In genomic region chr13:55420018-55420932, GRCm38 (mm10) we compare ENCODE assay signal across 9 mouse cellular contexts. TPM values are rescaled to one million over a fixed set of nuclear protein-coding genes. Genes with fewer than 3 reads are reported as not detected.
DNase-seq lines count a peak whose midpoint lies in the region; ATAC-seq and TF ChIP-seq lines count a peak whose summit lies in the region.
"Had no signal": no experiment of that assay in that cellular context is flagged by ENCODE, and none has a peak within 500 bp of the region (broad histone marks: within the 10 kb centered on the region; RNA-seq: fewer than 3 reads in every experiment).

No protein-coding gene starts in this region.

- no peaks in the 10 kb centered on the region for H3K36me3 ChIP-seq in heart, embryonic 12.5 days
- H3K36me3 ChIP-seq in E14TG2a.4 (ENCODE audit: insufficient read depth, low read length), result no peaks in the 10 kb centered on the region
- H3K36me3 ChIP-seq in forebrain, embryonic 16.5 days (ENCODE audit: control insufficient read depth, insufficient read depth), result no peaks in the 10 kb centered on the region
- H3K36me3 ChIP-seq in liver, embryonic 15.5 days (replicated peaks), result no peaks in the 10 kb centered on the region

- 22% methylated on average over 51 of the region's 51 CpGs for WGBS in heart, embryonic 12.5 days
- WGBS in forebrain, embryonic 16.5 days, result 35% methylated on average over 51 of the region's 51 CpGs
- WGBS in liver, embryonic 15.5 days (ENCODE audit: insufficient replicate concordance), result 24% methylated on average over 51 of the region's 51 CpGs

- H3K9me3 ChIP-seq in heart, embryonic 12.5 days (replicated peaks), result no peaks in the 10 kb centered on the region
- no peaks in the 10 kb centered on the region for H3K9me3 ChIP-seq in E14TG2a.4 (ENCODE audit: low read length)
- no peaks in the 10 kb centered on the region for H3K9me3 ChIP-seq in forebrain, embryonic 16.5 days (ENCODE audit: control insufficient read depth, low read length)
- no peaks in the 10 kb centered on the region for H3K9me3 ChIP-seq in liver, embryonic 15.5 days (replicated peaks)

- no peak for DNase-seq in heart, adult 18-20 months
- no peak for DNase-seq in urinary bladder, adult 2 months (ENCODE audit: low spot score)
- no peak for DNase-seq in spleen, postnatal 36 days (ENCODE audit: low spot score in 2 of 2)
- DNase-seq in ovary, postnatal 10 days (ENCODE audit: low spot score), result no peak

- H3K9ac ChIP-seq in heart, embryonic 12.5 days, result no peak overlapping the region
- H3K9ac ChIP-seq in forebrain, embryonic 16.5 days (replicated peaks; ENCODE audit: low read depth, low read length), result no peak overlapping the region
- no peak overlapping the region for H3K9ac ChIP-seq in liver, embryonic 15.5 days

- TF ChIP-seq CTCF in E14TG2a.4 (conservative IDR thresholded peaks at IDR 0.05; ENCODE audit: low read length), result no peak

- peaks cover 9% of the 10 kb centered on the region; the same call in 1 of the 2 replicates for H3K4me1 ChIP-seq in heart, embryonic 12.5 days (replicated peaks)
- H3K4me1 ChIP-seq in E14TG2a.4 (replicated peaks; ENCODE audit: low read depth, low read length), result peaks cover 41% of the 10 kb centered on the region
- H3K4me1 ChIP-seq in forebrain, embryonic 16.5 days (replicated peaks; ENCODE audit: control insufficient read depth, insufficient read depth, low read length), result peaks cover 7% of the 10 kb centered on the region
- H3K4me1 ChIP-seq in liver, embryonic 15.5 days (replicated peaks), result peaks cover 29% of the 10 kb centered on the region

- H3K27ac ChIP-seq in heart, embryonic 12.5 days (ENCODE audit: poor library complexity, severe bottlenecking), result no peak overlapping the region
- H3K27ac ChIP-seq in forebrain, embryonic 16.5 days (ENCODE audit: low read length), result no peak overlapping the region
- no peak overlapping the region for H3K27ac ChIP-seq in liver, embryonic 15.5 days (replicated peaks)

- peak overlapping the region; percentile 38 for H3K4me2 ChIP-seq in heart, embryonic 12.5 days
- H3K4me2 ChIP-seq in forebrain, embryonic 16.5 days (ENCODE audit: low read length), result peak overlapping the region; percentile 40; the same call in 1 of the 2 replicates
- peak overlapping the region; percentile 7; the same call in 1 of the 2 replicates for H3K4me2 ChIP-seq in liver, embryonic 15.5 days

- 0 out of 2 replicates have a peak overlapping the region, but pooled peaks have one; percentile 10 for H3K4me3 ChIP-seq in heart, embryonic 12.5 days
- peak overlapping the region; percentile 71 for H3K4me3 ChIP-seq in E14TG2a.4 (replicated peaks; ENCODE audit: low read length)
- no peak overlapping the region for H3K4me3 ChIP-seq in forebrain, embryonic 16.5 days (replicated peaks; ENCODE audit: low read length)
- H3K4me3 ChIP-seq in liver, embryonic 15.5 days (replicated peaks), result no peak overlapping the region

- H3K27me3 ChIP-seq in heart, embryonic 12.5 days (replicated peaks), result peaks cover 65% of the 10 kb centered on the region
- H3K27me3 ChIP-seq in E14TG2a.4 (ENCODE audit: insufficient read depth, low read length), result peaks cover 67% of the 10 kb centered on the region
- peaks cover 33% of the 10 kb centered on the region for H3K27me3 ChIP-seq in forebrain, embryonic 16.5 days (replicated peaks; ENCODE audit: control insufficient read depth, insufficient read depth, low read length)
- H3K27me3 ChIP-seq in liver, embryonic 15.5 days, result peaks cover 67% of the 10 kb centered on the region

- no peak for ATAC-seq in heart, embryonic 12.5 days (ENCODE audit: insufficient number of reproducible peaks, low FRiP score)
- no peak for ATAC-seq in forebrain, embryonic 16.5 days
- peak; percentile 52; the same call in 1 of the 2 replicates for ATAC-seq in liver, embryonic 15.5 days (ENCODE audit: insufficient read depth)

RNA-seq across cellular contexts. Expression of gene Pfn3, which starts 5.2 kb away (rescaled TPM):
- polyA plus RNA-seq in heart, embryonic 12.5 days (2016; fragmentation: Nextera tagmentation; extraction: Ambion mirVana), result not detected in 2 replicates
- total RNA-seq in heart, adult 18-20 months (2021), result not detected
- 0.43 and 0.84 TPM in 2 replicates for polyA plus RNA-seq in forebrain, embryonic 16.5 days (2015; fragmentation: Nextera tagmentation; extraction: Ambion mirVana)
- polyA plus RNA-seq in liver, embryonic 15.5 days (2015; fragmentation: Nextera tagmentation; extraction: Ambion mirVana), result not detected in 2 replicates
- not detected in 2 replicates for polyA plus RNA-seq in urinary bladder, adult 2 months (2012; rRNA removed)
- polyA plus RNA-seq: large intestine, adult 2 months had no signal

RNA-seq across cellular contexts. Expression of gene F12, which starts 6.3 kb away (rescaled TPM):
- polyA plus RNA-seq in heart, embryonic 12.5 days (2016; fragmentation: Nextera tagmentation; extraction: Ambion mirVana), result 0.96 TPM in 1 of 2 replicates, not detected in the other
- not detected for total RNA-seq in heart, adult 18-20 months (2021)
- polyA plus RNA-seq in forebrain, embryonic 16.5 days (2015; fragmentation: Nextera tagmentation; extraction: Ambion mirVana), result not detected in 2 replicates
- 118 and 151 TPM in 2 replicates for polyA plus RNA-seq in liver, embryonic 15.5 days (2015; fragmentation: Nextera tagmentation; extraction: Ambion mirVana)
- 0.06 and 0.07 TPM in 2 replicates for polyA plus RNA-seq in urinary bladder, adult 2 months (2012; rRNA removed)

RNA-seq across cellular contexts. Expression of gene Slc34a1, which starts 22.3 kb away (rescaled TPM):
- not detected in 2 replicates for polyA plus RNA-seq in heart, embryonic 12.5 days (2016; fragmentation: Nextera tagmentation; extraction: Ambion mirVana)
- not detected for total RNA-seq in heart, adult 18-20 months (2021)
- polyA plus RNA-seq in forebrain, embryonic 16.5 days (2015; fragmentation: Nextera tagmentation; extraction: Ambion mirVana), result 0.27 TPM in 1 of 2 replicates, not detected in the other
- not detected in 2 replicates for polyA plus RNA-seq in liver, embryonic 15.5 days (2015; fragmentation: Nextera tagmentation; extraction: Ambion mirVana)
- polyA plus RNA-seq in urinary bladder, adult 2 months (2012; rRNA removed), result 0.44 and 0.52 TPM in 2 replicates

RNA-seq across cellular contexts. Expression of gene Grk6, which starts 24.6 kb away (rescaled TPM):
- 27.6 and 29.1 TPM in 2 replicates for polyA plus RNA-seq in heart, embryonic 12.5 days (2016; fragmentation: Nextera tagmentation; extraction: Ambion mirVana)
- total RNA-seq in heart, adult 18-20 months (2021), result 10 to 100 TPM; 13.9 to 17.1 TPM
- polyA plus RNA-seq in forebrain, embryonic 16.5 days (2015; fragmentation: Nextera tagmentation; extraction: Ambion mirVana), result 39.4 and 40.1 TPM in 2 replicates
- polyA plus RNA-seq in liver, embryonic 15.5 days (2015; fragmentation: Nextera tagmentation; extraction: Ambion mirVana), result 24.3 and 27.6 TPM in 2 replicates
- polyA plus RNA-seq in urinary bladder, adult 2 months (2012; rRNA removed), result 37.4 and 42.4 TPM in 2 replicates

RNA-seq across cellular contexts. Expression of gene Prr7, which starts 43.8 kb away (rescaled TPM):
- 0.41 TPM in 1 of 2 replicates, not detected in the other for polyA plus RNA-seq in heart, embryonic 12.5 days (2016; fragmentation: Nextera tagmentation; extraction: Ambion mirVana)
- total RNA-seq in heart, adult 18-20 months (2021), result under 1 TPM; 0.45 to 0.82 TPM
- 4.1 and 4.3 TPM in 2 replicates for polyA plus RNA-seq in forebrain, embryonic 16.5 days (2015; fragmentation: Nextera tagmentation; extraction: Ambion mirVana)
- not detected in 2 replicates for polyA plus RNA-seq in liver, embryonic 15.5 days (2015; fragmentation: Nextera tagmentation; extraction: Ambion mirVana)
- polyA plus RNA-seq in urinary bladder, adult 2 months (2012; rRNA removed), result 3.5 and 3.8 TPM in 2 replicates

Comparison
In these comparisons a context has a peak if more than half of its experiments do, and no peak if none do; other contexts are left out.
1. H3K4me3 ChIP-seq: peak in heart, embryonic 12.5 days (single experiment) and E14TG2a.4 (single experiment); none in forebrain, embryonic 16.5 days (single experiment) and liver, embryonic 15.5 days (single experiment).
2. RNA of gene F12, which starts 6.3 kb away (polyA plus RNA-seq): 118 to 151 TPM in liver, embryonic 15.5 days; 0.96 TPM in heart, embryonic 12.5 days, 0.06 to 0.07 TPM in urinary bladder, adult 2 months and not detected in forebrain, embryonic 16.5 days; every median in the first group is over 10 times any median in the second.
3. Peak in every context shown above with its lines, with median percentiles within 50 percentile points of each other: H3K4me2 ChIP-seq.